Mouse (Mus musculus) inflammation-experienced regulatory T-cells, adult 6 months (primary cell): ENCODE measurements around the gene Hinfp. TPM values are rescaled to one million over a fixed set of nuclear protein-coding genes. Genes with fewer than 3 reads are reported as not detected.
"Not testable (repeated sequence)": the region's sequence is repeated elsewhere in the genome, so short reads cannot be mapped to it uniquely, and the experiment has no call there.

ENCODE experiments used
- ATAC-seq: one replicate; pipeline ENCODE4 v1.8.0; 2017
- polyA plus RNA-seq, 3 experiments: library from polyadenylated mRNA; unstranded; fragments of 100-300 nt; shearing (Covaris generic); gene quantifications; one replicate each; pipeline ENCODE4 v1.2.1; 2017

The Hinfp gene
- 10 to 100 TPM; 16.2 to 24.6 (median 18.9) TPM for polyA plus RNA-seq

- peak; percentile 98 for ATAC-seq
Measured at GRCm38 (mm10) chr9:44305466-44306079, at the start of gene Hinfp. Gene Hinfp, minus strand, starts transcription at chr9:44305671.

- ATAC-seq, result no peak
Measured at GRCm38 (mm10) chr9:44353142-44353541, 47.7 kb upstream of the Hinfp start.

- ATAC-seq, result no peak
Measured at GRCm38 (mm10) chr9:44352337-44352736, 46.9 kb upstream of the Hinfp start.

- no peak for ATAC-seq
Measured at GRCm38 (mm10) chr9:44351396-44351795, 45.9 kb upstream of the Hinfp start.

- ATAC-seq, result no peak
Measured at GRCm38 (mm10) chr9:44348546-44348945, 43.1 kb upstream of the Hinfp start.

GRCm38 (mm10) chr9:44347621-44348020, 42.1 kb upstream of the Hinfp start:
- no peak for ATAC-seq

GRCm38 (mm10) chr9:44347166-44347565, 41.7 kb upstream of the Hinfp start:
- ATAC-seq, result no peak

GRCm38 (mm10) chr9:44345570-44346433, 40.3 kb upstream of the Hinfp start:
- no peak for ATAC-seq

- ATAC-seq, result peak; percentile 95
Measured at GRCm38 (mm10) chr9:44343781-44344421, 38.4 kb upstream of the Hinfp start, which contains the start of gene Hmbs. Gene Hmbs, minus strand, starts transcription at chr9:44344228.

GRCm38 (mm10) chr9:44343290-44343689, 37.8 kb upstream of the Hinfp start:
- no peak for ATAC-seq

GRCm38 (mm10) chr9:44342605-44343004, 37.1 kb upstream of the Hinfp start:
- no peak for ATAC-seq

GRCm38 (mm10) chr9:44342173-44342572, 36.7 kb upstream of the Hinfp start:
- no peak for ATAC-seq

GRCm38 (mm10) chr9:44341487-44341886, 36.0 kb upstream of the Hinfp start:
- ATAC-seq, result no peak

GRCm38 (mm10) chr9:44338574-44338973, 33.1 kb upstream of the Hinfp start:
- ATAC-seq, result no peak

GRCm38 (mm10) chr9:44337436-44338169, 32.1 kb upstream of the Hinfp start:
- no peak for ATAC-seq

GRCm38 (mm10) chr9:44336964-44337363, 31.5 kb upstream of the Hinfp start:
- ATAC-seq, result no peak

GRCm38 (mm10) chr9:44336513-44336912, 31.0 kb upstream of the Hinfp start:
- not testable (repeated sequence) for ATAC-seq

- ATAC-seq, result no peak
Measured at GRCm38 (mm10) chr9:44336093-44336406, 30.6 kb upstream of the Hinfp start.

GRCm38 (mm10) chr9:44335331-44336092, 30.0 kb upstream of the Hinfp start:
- no peak for ATAC-seq

GRCm38 (mm10) chr9:44334396-44335330, 29.2 kb upstream of the Hinfp start, which contains the start of gene H2afx:
Gene H2afx, plus strand, starts transcription at chr9:44334694.
- peak; percentile 98 for ATAC-seq
